Mouse (Mus musculus) 3134 (cell line): ENCODE results near the gene Ypel3.

Experiments used
- DNase-seq: peaks from one replicate; pipeline ENCODE4 v3.0.0-alpha.2; 2011; ENCODE audit warnings: low spot score; ENCODE audit not compliant: insufficient read length; ENCODE audit errors: extremely low read depth

The Ypel3 gene

GRCm38 (mm10) chr7:126807405-126807804, 30.6 kb downstream of the Ypel3 start:
- peak; percentile 61 for DNase-seq

- peak; percentile 92 for DNase-seq
These were observed 32.1 kb downstream of the Ypel3 start for GRCm38 (mm10) chr7:126808703-126809455.

- DNase-seq, result no peak
These were observed 33.1 kb downstream of the Ypel3 start for GRCm38 (mm10) chr7:126809723-126810369.

- no peak for DNase-seq
These were observed 39.0 kb downstream of the Ypel3 start for GRCm38 (mm10) chr7:126815726-126816222.

GRCm38 (mm10) chr7:126816494-126816893, 39.7 kb downstream of the Ypel3 start:
- DNase-seq, result no peak

GRCm38 (mm10) chr7:126817595-126817994, 40.8 kb downstream of the Ypel3 start:
- no peak for DNase-seq

- DNase-seq, result no peak
These were observed 42.1 kb downstream of the Ypel3 start for GRCm38 (mm10) chr7:126818818-126819217.

- DNase-seq, result peak; percentile 51
These were observed 45.2 kb downstream of the Ypel3 start for GRCm38 (mm10) chr7:126821835-126822511.

GRCm38 (mm10) chr7:126822741-126823140, 46.0 kb downstream of the Ypel3 start:
- no peak for DNase-seq

- DNase-seq, result no peak
These were observed 46.5 kb downstream of the Ypel3 start for GRCm38 (mm10) chr7:126823202-126823711.

- DNase-seq, result no peak
These were observed 47.2 kb downstream of the Ypel3 start for GRCm38 (mm10) chr7:126823940-126824339.

- DNase-seq, result no peak
These were observed 48.6 kb downstream of the Ypel3 start for GRCm38 (mm10) chr7:126825403-126825802.

- no peak for DNase-seq
These were observed 49.2 kb downstream of the Ypel3 start for GRCm38 (mm10) chr7:126825952-126826351.
